Mouse (Mus musculus): ENCODE measurements around the gene Gramd1b. TPM values are rescaled to one million over a fixed set of nuclear protein-coding genes. Genes with fewer than 3 reads are reported as not detected.

Gramd1b gene
- polyA plus RNA-seq, 1 experiment from 2014 or later = 6.1 TPM

DNA sequence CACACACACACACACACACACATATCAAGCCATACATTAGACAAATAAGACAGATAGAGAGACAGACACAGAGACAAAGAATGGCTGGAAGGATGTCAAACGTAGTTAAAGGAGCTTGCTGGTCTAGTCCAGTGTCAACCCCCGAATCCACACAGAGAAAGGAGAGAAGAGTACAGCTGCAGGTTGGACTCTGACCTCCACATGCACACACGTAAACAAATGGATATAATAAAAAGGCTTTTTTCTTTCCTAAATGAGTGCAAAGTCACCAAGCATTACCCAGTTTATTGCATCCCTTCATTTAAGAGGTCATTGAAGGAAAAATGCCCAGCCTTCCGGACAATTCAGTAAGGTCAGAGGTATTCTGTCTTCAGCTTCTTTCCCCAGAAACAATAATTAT lies 161.0 kb downstream of the Gramd1b start:
- DNase-seq (ENCODE audit: low spot score) = no peak

DNA sequence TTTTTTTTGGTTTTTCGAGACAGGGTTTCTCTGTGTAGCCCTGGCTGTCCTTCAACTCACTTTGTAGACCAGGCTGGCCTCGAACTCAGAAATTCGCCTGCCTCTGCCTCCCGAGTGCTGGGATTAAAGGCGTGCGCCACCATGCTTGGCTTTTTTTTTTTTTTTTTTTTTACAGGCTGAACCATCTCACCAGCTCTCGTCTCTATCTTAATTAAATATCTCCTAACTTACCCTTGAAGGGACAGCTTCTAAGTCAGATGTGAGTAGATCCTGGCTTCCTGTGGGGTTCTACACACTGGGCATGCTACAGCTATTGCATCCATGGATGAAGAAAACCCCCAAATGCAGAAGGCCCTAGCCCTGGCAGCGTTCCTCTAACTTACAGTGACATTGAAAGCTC lies 164.4 kb downstream of the Gramd1b start:
- no peak for DNase-seq (ENCODE audit: low spot score)

DNA sequence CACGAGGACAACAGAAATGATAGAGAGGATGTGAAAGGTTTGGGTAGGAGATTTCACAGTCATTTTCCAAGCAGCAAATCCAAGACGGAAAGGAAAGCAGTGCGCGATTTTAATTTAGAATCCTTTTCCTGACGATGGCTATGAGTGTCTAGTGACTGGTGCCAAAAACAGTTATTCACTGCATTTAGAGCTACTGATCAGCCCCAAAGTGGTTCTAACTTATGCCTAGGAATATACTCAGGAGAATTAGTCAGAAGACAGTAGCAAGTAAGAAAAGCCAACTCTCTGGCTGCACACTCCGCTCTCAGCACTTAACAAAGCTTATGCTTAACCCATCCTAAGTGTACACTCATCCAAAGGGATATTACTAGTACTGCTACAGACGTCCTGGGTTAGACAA lies 166.9 kb downstream of the Gramd1b start:
- no peak for DNase-seq (ENCODE audit: low spot score)

DNA sequence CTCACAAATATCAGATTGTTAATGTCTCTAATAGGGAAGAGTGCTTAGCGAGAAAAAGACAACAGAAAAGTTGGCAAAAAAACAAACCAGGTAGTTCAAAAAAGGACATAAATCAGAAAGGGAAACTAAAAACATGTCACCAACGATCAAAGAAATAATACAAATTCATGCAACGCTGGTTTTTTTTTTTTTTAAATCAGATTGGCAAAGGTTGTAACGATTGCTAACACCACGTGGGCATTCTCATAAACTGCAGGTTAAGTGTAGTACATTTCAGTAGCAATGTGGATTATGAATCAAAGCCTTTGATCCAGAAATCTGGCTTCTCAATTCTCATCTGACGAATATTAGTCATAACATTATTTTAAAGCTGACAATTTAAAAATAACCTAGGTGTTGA lies 169.2 kb downstream of the Gramd1b start:
- DNase-seq (ENCODE audit: low spot score) = no peak

DNA sequence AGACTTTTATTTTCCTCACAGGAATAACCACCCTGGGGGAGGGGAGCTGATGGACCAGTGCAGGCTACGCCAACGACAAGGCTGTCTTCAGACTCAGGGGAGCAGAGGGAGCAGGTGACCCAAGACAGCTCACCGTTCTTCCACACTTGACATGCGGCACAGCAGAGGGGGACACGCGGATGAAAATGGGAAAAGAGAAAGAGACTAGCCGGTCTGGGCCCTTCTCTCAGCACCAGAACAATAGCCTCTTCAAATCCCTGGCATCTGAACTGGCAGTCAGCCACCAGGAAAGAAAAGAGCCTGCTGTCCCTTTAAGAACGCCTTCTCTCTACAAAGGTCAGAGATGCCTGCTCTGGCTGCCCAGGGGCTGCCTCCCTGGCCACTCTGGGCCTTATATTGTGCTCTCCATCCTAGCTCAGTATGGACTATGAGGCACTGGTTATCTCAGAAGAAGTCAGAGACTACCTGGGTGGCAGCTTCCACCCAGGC lies 172.7 kb downstream of the Gramd1b start:
- no peak for DNase-seq (ENCODE audit: low spot score)

DNA sequence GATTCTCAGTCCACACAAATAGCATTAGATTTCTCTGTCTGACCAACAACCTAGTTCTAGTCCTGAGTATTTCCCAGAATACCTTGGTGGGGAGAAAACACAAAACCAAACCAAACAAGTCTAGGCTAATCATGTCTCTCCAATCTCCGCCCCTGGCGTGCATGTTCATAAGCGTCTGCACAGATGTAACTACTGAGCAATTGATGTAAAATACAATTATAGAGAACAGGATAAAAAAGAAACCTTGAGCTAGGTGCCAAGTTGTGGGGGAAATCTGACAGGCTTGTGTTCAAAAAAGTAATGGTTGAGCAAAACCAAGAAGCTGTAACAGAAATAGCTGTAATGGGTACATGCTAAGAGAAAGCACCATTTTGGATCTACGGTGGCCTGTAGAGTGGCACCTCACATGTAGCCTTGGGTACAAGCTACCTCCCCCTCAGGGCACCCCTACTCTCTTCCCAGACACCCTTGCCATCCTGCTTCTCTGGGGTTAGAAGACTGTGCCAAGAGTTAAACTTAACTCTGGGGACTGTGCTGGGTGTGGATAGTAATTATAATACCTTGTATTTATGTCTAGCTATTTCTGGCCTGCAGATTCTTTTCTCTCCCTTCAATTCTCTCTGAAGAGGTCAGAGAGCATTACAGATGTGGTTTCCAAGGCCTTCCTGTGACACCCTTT lies 174.3 kb downstream of the Gramd1b start:
- DNase-seq (ENCODE audit: low spot score) = no peak

DNA sequence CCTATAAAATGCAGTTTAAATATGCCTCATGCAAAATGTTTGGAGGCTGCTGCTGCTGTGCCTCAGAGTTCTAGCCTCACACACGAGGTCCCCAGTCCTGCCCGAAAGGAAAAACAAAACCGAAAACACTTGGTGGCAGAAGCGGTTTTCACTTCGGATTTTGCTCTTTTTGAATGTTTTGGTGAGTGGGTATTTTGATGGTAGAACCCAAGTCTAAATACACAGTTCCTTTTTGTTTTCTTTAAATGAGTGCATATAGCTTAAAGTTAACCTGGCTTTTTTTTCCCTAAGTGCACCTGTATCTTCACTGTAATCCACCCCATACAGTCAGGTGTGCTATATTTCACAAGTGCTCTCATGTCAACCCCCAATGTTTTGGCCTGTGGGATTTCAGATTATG lies 174.8 kb downstream of the Gramd1b start:
- no peak for DNase-seq (ENCODE audit: low spot score)

DNA sequence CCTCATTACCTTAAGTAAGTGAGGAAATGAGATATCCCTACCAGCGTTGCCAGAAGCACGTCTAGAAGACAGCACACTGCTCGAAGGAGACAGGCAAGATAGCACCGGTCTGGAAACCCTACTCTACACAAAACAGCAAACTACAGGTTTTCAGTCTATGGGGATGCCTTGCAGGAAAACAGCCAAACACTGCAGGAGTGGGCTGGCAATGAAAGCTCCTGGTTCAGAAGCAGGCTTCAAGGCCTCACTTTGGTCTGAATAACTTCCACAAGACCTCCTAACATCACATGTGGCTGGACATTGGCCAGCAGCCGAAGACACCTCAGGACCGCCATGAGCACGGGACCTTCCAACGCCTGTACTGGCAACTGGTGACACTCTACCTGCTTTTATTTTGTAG lies 175.8 kb downstream of the Gramd1b start:
- DNase-seq (ENCODE audit: low spot score) = no peak

DNA sequence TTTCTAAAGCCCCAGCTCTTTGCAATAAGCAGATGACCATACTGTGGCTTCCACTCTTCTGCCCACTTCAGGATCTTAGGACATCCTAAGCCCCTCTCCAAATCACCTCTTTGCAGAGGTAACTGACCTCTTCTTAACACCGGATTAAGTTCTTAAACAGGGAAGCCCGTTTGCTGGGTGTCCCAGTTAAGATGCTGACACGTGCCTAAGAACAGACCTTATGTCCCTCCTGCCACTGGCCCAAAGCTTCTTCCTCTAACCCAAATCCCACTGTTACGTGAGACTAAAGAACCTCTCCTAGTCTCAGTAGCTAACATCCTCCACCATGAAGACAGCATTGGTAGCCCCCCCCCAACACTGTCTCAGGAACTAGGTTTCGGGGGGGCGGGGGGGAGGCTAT lies 177.6 kb downstream of the Gramd1b start:
- no peak for DNase-seq (ENCODE audit: low spot score)

DNA sequence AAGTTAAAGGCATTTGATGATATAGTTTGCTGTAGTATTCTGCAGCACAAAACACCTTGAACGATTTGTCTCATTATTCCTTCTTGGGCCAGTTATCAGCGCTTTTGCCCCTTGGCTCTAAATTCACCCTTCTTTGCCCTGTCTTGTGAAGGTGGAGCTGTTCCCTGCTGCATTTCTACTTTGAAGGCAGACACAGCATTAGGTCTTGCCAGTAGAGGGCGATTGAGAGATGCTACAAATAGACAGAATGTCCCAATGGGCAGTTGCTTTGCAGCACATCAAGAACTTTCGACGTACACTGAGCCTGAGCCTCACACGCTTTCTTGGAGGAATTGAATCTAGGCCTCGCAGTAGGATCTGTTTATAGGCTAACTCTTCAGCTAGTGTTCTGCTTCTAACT lies 180.5 kb downstream of the Gramd1b start:
- DNase-seq (ENCODE audit: low spot score) = no peak

DNA sequence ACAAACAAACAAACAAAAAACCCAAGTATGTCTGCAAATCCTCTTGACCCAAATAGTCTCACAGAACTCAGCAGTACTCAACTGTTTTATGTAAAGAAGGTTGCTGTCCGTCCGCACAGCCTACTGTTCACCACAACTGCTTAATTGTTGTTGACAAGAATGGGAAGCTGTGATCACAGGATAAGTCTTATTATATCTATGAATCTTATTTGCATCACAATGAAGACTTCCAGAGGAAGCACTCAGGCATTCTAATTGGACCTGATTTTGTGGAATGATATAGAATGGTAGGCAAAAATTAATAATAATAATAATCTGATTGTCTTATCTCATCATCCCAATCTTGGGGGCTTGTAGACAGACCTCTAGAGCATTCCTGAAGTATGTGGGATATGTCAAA lies 181.1 kb downstream of the Gramd1b start:
- DNase-seq (ENCODE audit: low spot score) = no peak

DNA sequence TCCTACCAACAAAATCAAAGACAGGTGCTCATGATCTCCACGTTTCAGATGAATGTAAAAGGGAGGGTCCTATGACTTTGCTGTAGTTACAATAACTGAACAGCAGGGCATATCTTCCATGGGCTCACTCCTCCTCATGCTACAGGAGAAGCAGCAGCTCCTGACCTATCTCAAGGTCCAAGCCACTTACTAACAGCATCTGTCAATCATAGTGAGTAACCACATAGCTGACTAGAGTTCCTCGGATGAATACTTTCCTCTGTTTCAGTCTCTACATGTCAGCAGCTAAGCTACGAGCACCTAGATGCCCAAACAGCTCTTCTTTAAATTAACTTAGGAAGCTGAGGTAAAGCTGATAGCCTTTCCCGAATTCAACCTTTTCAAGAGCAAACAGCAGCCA lies 181.6 kb downstream of the Gramd1b start:
- no peak for DNase-seq (ENCODE audit: low spot score)

DNA sequence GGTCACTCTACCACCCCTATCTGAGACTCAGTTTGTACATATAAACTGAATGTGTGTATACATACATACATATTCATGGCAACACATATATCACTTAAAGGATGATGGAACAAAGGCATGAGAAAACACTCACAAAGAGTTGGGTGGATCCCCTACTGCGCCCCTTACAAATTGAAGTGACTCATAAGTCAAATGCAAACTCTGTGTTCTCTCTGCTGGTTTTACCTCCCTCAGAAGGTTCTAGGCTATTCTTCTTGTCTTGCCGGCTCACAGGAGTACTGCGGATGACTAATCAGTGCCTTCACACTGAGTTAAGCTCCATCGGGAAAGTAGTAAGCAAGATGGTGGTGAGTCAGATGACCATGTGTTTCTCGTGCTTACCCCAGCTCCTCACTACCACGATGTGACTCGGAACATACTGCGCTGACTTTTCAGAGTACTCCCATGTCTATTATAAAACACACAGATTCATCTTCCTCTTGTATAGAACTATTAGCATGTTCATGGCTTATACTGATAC lies 182.4 kb downstream of the Gramd1b start:
- DNase-seq (ENCODE audit: low spot score) = no peak

DNA sequence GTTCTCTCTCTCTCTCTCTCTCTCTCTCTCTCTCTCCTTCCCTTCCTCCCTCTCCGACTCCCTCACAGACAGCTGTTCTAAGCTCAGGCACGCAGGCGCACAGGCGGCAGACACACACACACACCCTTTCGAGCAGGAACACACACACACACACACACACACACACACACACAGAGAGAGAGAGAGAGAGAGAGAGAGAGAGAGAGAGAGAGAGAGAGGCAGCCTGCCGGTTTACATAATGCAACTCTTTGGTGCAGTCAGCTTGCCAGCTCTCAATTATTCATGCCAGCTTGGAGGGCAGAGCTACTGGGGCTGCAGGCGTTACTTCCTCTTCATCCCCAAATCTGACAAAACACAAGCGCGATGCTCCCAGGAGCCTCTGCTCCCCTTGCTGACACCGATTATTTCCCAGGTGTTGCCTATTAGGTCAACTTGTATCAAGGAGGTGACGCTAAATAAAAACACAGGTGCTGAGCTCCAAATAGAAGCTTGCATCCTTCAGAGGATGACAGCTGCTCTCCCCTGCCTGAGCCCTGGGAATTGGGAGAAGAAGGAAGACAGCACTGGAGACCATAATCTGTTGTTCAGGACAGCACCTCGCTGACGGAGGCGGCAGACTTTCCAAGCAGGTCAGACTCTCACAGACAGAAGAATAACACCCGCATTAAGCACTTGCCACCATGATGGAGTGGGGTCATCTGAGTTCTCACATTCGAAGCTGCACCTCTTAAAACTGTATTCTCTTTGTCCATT lies 184.8 kb downstream of the Gramd1b start:
- DNase-seq (ENCODE audit: low spot score) = no peak

DNA sequence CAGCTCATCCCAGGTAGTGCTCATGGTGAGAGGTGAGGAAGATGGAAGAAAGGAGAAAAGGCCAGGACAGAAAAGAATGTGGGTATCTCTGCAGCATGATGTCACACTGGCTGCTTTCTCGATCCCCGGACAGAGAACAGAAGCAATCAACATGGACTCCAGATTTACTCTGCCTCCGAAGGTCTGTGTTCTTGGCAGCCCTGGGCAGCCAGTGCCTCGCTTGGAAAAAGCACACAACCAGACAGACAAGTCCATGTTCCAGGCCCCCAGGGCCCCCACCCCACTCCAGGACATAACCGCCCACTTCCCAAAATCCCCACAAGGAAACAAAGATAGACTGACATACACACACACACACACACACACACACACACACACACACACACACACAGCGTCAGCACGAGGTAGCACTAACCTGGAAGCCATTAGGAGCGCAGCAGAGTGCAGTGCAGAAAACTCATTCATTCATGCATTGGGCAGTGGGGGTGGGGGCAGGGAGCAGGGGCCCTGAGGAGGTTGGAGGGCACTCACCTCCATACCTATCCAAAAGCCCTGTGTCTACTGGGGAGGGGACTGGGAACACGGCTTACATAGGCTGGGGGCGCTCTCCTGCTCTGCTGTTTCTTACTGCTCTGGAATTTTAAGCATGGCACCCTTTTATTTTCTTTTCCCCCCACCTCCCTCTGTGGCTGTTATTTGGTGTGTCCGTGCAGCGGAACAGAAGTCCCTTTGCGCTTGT lies 185.5 kb downstream of the Gramd1b start:
- DNase-seq (ENCODE audit: low spot score) = no peak

DNA sequence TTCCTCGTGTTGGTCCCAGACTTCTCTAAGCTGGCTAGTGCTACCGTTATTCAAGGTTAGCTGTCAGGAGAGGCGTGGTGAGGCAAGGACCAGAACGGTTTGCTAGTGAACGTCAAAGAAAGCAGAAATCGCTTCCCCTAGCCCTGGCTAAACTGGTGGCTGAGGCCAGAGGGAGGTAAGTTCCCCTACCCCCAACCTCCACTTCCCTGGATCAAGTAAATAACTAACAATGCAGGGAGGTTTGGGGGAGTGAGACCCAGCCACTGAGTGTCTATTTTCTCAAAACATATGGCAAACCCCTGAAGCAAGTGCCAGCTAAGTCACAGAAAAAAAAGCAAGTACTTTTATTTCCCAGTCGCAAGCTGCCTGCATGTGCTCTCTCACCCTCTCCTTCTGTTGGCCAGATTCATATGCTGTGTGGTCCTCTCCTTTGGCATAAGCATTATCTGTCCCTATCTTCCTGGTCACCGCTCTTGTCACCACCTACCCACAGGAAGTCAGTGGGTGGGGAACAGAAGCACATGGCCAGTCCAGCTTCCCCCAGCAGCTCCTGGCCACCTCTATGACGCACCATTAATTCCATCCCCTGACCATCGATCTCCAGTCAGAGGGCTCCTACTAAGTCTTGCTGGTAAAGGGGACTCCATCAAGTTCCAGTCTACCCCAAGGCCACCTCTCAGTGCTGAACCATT lies 186.2 kb downstream of the Gramd1b start:
- no peak for DNase-seq (ENCODE audit: low spot score)

DNA sequence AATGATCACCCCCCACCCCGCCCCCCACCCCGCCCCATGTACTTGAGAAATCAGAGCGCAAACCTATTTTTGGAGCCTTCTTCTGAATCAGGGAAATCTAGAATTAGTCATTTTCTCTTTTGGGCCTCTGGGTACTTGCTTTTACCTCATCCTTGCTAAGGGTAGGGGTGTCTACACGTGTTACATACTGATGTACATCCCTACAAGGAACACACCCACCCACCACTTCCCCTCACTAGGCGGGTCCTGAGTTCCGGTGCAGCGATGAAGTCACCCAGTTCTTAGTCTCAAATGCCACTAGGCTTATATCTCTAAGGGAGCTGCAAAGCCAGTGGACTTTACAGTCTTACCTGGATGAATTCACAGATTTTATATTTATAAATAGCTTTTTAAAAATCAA lies 187.4 kb downstream of the Gramd1b start:
- no peak for DNase-seq (ENCODE audit: low spot score)

DNA sequence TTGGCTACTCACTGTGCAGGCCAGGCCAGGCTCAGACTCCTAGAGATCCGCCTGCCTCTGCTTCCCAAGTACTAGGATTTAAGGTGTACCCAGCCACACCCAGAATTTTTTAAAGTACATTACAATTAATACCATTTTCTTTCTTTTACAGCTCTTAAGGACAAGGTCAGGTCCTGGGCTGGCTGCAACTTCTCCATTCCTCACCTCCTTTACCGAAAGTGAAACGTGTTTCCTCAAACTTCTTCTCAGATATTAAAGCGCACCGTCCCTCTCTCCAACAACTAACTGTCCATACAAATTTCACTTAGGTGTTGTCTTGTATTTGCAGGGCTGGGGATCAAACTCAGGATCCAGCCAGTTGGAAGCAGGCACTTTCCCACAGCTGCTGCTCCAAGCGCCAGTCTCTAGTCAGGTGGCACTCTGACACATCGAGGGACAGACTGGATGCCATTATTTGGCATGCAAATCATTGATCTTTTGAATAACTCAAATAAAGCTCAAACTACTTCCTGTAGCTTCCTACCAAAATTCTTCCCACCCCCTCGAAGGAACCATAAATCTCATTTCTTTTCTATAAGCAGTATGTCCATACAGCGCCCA lies 188.0 kb downstream of the Gramd1b start:
- DNase-seq (ENCODE audit: low spot score) = no peak

DNA sequence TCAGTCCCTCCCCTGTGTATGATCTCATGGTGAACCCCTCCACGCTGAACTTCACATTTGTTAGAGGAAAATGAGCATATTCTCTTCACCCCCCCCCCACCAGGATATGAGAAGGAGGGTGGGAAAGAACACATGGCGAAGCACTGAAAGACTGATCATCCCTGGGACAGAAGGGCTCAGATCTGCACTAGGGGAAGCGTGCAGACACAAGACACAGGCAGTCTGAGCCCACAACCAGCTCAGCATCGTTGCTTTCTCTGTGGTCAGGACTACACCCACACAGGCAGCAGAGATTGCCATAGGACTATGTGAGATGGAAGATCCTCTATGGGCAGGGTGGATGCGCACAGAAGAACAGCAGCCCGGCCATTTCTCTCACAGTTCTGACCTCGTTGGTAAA lies 189.1 kb downstream of the Gramd1b start:
- DNase-seq (ENCODE audit: low spot score) = no peak

DNA sequence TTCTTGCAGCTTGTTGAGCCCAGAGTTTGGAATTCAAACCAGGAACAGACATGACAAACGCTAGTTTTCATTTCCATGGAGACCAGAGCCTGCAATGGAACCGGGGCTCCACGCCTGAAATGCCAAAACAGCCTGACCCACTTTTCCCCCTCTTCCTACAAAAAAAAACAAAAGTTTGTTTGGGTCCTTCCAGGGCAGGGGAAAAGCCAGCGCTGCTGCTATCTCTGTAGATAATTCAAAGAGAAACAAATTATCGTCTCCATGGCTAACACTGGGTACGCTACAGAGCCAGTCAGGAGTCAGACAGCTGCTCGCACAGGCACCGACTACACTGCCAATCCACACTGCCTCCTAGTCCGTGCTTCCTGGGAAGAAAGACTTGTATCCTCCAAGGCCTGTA lies 191.6 kb downstream of the Gramd1b start:
- DNase-seq (ENCODE audit: low spot score) = no peak

All from thymus, postnatal 0 days (tissue).